Mouse (Mus musculus): ENCODE measurements around the gene Myadml2. TPM values are rescaled to one million over a fixed set of nuclear protein-coding genes. Genes with fewer than 3 reads are reported as not detected.

Gene Myadml2
- polyA plus RNA-seq, 2 experiments, result 0.07 to 0.67 TPM

DNA sequence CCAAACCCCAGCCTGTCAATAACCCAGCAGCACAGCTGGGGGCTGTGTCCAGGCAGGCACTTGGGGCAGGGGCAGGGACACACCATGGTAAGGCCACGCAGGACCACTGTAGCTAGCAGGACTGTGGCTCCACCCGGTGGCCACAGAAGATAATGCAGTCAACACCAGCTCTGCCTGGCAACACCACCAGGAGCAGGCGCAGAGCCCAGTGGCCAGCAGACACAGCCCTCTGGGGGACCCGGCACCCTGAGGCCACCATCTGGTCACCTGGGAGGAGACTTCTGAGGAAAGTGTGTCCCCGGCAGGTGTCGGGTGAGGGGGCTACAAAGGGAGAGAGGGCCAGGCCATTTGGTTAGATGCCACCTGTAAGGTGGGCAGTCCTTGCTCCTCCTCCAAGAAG, 35.2 kb downstream of the Myadml2 start:
- Histone ChIP-seq H3K4me1 (replicated peaks; ENCODE audit: control insufficient read depth in 2 of 2, insufficient read depth in 2 of 2, low read length in 1 of 2) (peaks cover 12 to 21% of the 10 kb centered on the region in 2 experiments), H3K27me3 (ENCODE audit: control insufficient read depth, insufficient read depth, low read length) (peaks cover 4% of the 10 kb centered on the region; the same call in 1 of the 2 replicates), H3K36me3 (replicated peaks; ENCODE audit: control insufficient read depth, insufficient read depth, low read depth) (peaks cover 14% of the 10 kb centered on the region), H3K27ac (no peak overlapping the region), H3K9ac (replicated peaks) (no peak overlapping the region), H3K4me2 (ENCODE audit: low read depth) (no peak overlapping the region), H3K4me3 (ENCODE audit: insufficient read depth in 1 of 2, low read depth in 2 of 2, low read length in 2 of 2) (no peak overlapping the region), H3K9me3 (ENCODE audit: control insufficient read depth, low read length) (no peaks in the 10 kb centered on the region)
- ATAC-seq (ENCODE audit: insufficient read depth) (no peak), DNase-seq (ENCODE audit: low read depth in 3 of 3, low spot score in 3 of 3) (no peak)
- WGBS (ENCODE audit: insufficient replicate concordance), result 51% methylated on average over 6 of the region's 6 CpGs
- TF ChIP-seq CTCF (IDR thresholded peaks at IDR 0.05; ENCODE audit: low read depth), result peak; percentile 98
- TF ChIP-seq EP300 (IDR thresholded peaks at IDR 0.05; ENCODE audit: low read depth), result no peak

DNA sequence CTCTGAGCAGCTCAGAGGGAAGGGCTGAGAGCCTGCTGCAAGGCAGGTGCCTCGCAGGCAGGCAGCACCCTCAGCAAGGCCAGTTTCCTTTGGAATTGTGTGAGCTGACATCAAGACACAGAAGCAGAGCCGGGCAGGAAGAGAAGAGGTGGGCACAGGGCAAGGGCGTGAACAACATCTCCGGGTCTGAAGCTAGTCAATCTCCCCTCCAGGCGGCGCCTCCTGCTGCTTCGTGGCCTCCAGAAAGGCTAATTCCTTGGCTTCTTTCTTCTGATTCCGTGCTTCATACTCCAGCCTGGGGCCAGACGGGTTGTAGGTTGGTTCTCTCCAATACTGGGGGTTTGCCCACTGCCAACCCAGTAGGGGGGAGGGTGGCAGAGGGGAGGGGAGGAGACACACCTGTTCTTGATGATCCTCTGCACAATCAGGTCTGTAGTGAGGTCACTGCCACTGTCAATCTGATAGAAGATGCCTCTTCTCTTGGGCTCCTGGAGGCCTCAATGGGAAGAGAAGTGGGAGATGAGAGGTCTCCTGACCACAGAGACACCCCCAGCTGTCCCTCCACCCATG, 37.4 kb downstream of the Myadml2 start:
- no peak for DNase-seq (ENCODE audit: low read depth in 3 of 3, low spot score in 3 of 3)
- Histone ChIP-seq H3K36me3 (replicated peaks; ENCODE audit: control insufficient read depth, insufficient read depth, low read depth) (peaks cover 14% of the 10 kb centered on the region), H3K9ac (replicated peaks) (no peak overlapping the region), H3K4me3 (ENCODE audit: insufficient read depth in 1 of 2, low read depth in 2 of 2, low read length in 2 of 2) (no peak overlapping the region), H3K27me3 (ENCODE audit: control insufficient read depth, insufficient read depth, low read length) (peaks cover 4% of the 10 kb centered on the region; the same call in 1 of the 2 replicates), H3K27ac (no peak overlapping the region), H3K4me1 (replicated peaks; ENCODE audit: control insufficient read depth in 2 of 2, insufficient read depth in 2 of 2, low read length in 1 of 2) (peaks cover 4 to 9% of the 10 kb centered on the region in 2 experiments; a peak in 3 of 4 replicates), H3K4me2 (ENCODE audit: low read depth) (no peak overlapping the region), H3K9me3 (ENCODE audit: control insufficient read depth, low read length) (no peaks in the 10 kb centered on the region)
- WGBS (ENCODE audit: insufficient replicate concordance), result 77% methylated on average over 9 of the region's 9 CpGs
- no peak for ATAC-seq (ENCODE audit: insufficient read depth)
- TF ChIP-seq EP300 (IDR thresholded peaks at IDR 0.05; ENCODE audit: low read depth) (no peak), CTCF (IDR thresholded peaks at IDR 0.05; ENCODE audit: low read depth) (no peak)

DNA sequence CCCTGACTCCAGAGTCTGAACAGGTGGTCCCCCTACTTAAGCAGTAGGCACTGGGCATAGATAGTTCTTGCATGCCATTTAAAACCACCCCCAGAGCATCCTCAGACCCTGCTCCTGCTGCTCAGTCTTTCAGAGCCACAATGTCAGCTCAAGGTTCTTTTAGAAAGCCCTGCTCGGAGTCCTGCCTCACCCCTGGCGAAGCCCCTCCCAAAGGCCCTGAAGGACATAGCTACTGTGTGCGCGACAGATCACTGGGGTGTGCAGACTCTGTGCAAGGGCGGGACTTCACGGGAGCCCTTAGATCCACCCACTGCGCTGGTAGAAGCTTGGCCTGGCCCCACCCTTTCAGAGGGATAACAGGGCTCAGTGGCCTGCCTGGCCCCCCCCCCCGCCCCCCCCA, 38.7 kb downstream of the Myadml2 start:
- peak; percentile 47 for ATAC-seq (ENCODE audit: insufficient read depth)
- H3K4me3 ChIP-seq (ENCODE audit: insufficient read depth in 1 of 2, low read depth in 2 of 2, low read length in 2 of 2), result no peak overlapping the region
- peaks cover 4 to 9% of the 10 kb centered on the region in 2 experiments; a peak in 3 of 4 replicates for H3K4me1 ChIP-seq (replicated peaks; ENCODE audit: control insufficient read depth in 2 of 2, insufficient read depth in 2 of 2, low read length in 1 of 2)
- H3K9me3 ChIP-seq (ENCODE audit: control insufficient read depth, low read length), result no peaks in the 10 kb centered on the region
- H3K9ac ChIP-seq (replicated peaks), result peak overlapping the region; percentile 34
- H3K4me2 ChIP-seq (ENCODE audit: low read depth), result peak overlapping the region; percentile 50
- no peak for DNase-seq (ENCODE audit: low read depth in 3 of 3, low spot score in 3 of 3)
- H3K27ac ChIP-seq, result no peak overlapping the region
- no peak for TF ChIP-seq CTCF (IDR thresholded peaks at IDR 0.05; ENCODE audit: low read depth)
- no peak for TF ChIP-seq EP300 (IDR thresholded peaks at IDR 0.05; ENCODE audit: low read depth)
- H3K27me3 ChIP-seq (ENCODE audit: control insufficient read depth, insufficient read depth, low read length), result peaks cover 4% of the 10 kb centered on the region; the same call in 1 of the 2 replicates
- peaks cover 25% of the 10 kb centered on the region for H3K36me3 ChIP-seq (replicated peaks; ENCODE audit: control insufficient read depth, insufficient read depth, low read depth)
- 19% methylated on average over 8 of the region's 8 CpGs for WGBS (ENCODE audit: insufficient replicate concordance)

DNA sequence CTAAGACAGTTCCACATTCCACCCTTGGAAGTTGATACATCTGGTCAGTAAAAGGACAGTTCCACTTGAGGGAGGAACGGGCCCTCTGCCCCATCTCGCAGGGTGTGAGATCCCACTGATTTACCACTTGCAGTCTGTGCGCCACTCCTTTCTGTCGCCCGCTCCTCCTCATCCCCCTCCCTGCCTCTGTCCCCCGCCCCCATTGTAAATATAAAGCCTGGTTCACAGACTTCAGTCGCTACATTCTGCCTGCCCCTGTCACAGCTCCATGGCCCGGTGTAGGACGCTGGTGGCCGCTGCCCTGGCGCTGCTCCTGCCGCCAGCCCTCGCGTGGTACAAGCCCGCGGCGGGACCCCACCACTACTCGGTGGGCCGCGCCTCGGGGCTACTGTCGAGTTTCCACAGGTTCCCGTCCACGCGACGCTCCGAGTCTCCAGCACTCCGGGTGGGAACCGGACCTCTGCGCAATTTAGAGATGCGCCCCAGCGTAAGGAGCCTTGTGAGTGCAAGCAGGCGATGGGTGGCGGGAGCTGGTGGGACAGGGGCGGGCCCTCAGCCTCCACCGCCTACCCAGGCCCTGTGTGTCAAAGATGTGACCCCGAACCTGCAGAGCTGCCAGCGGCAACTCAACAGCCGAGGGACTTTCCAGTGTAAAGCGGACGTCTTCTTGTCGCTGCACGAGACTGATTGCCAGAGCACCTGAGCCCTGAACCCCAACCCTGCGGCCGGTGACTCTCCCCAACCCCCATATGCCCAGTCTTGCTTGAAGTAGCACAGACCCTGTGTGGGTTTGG, 39.5 kb downstream of the Myadml2 start, which contains the start of gene Npb:
Gene Npb, plus strand, starts transcription at position 237 of the 794 bp plus-strand sequence.
- H3K4me3 ChIP-seq (ENCODE audit: insufficient read depth in 1 of 2, low read depth in 2 of 2, low read length in 2 of 2), result peak within 1 kb of the TSS in 1 of 2 experiments; percentile 34; a peak in 2 of 4 replicates
- peaks cover 8 to 16% of the 10 kb centered on the region in 2 experiments; a peak in 3 of 4 replicates for H3K4me1 ChIP-seq (replicated peaks; ENCODE audit: control insufficient read depth in 2 of 2, insufficient read depth in 2 of 2, low read length in 1 of 2)

DNA sequence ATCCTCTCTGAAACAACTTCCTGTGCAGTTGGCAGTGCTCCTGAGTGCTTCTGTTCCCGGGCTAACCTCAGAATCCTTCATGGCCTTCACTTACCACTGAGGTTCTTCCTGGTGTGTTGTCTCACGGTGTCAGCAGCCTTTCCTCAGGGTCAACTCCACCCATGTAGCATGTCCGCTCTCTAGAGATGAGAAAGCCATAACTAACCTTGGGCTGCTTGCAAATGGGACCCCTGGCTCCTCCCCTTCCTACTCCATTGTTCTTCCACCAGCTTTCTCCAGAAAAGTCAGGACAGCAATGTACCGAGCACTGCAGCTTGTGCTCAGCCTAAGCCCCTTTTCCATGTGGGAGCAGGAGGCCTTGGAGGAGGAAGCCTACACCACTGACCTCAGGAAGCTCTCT, 41.2 kb downstream of the Myadml2 start:
- H3K27ac ChIP-seq, result no peak overlapping the region
- no peak for ATAC-seq (ENCODE audit: insufficient read depth)

More for the DNA sequence above, 39.5 kb downstream of the Myadml2 start, which contains the start of gene Npb:
- peaks cover 4% of the 10 kb centered on the region; the same call in 1 of the 2 replicates for H3K27me3 ChIP-seq (ENCODE audit: control insufficient read depth, insufficient read depth, low read length)
- peak within 1 kb of the TSS; percentile 50 for H3K4me2 ChIP-seq (ENCODE audit: low read depth)
- ATAC-seq (ENCODE audit: insufficient read depth) (0 out of 2 replicates have a peak, but pooled peaks have one; percentile 1), DNase-seq (ENCODE audit: low read depth in 3 of 3, low spot score in 3 of 3) (no peak)
- peak within 1 kb of the TSS; percentile 34 for H3K9ac ChIP-seq (replicated peaks)
- peaks cover 29% of the 10 kb centered on the region for H3K36me3 ChIP-seq (replicated peaks; ENCODE audit: control insufficient read depth, insufficient read depth, low read depth)
- TF ChIP-seq CTCF (IDR thresholded peaks at IDR 0.05; ENCODE audit: low read depth), result no peak
- no peak for TF ChIP-seq EP300 (IDR thresholded peaks at IDR 0.05; ENCODE audit: low read depth)
- 16% methylated on average over 45 of the region's 45 CpGs for WGBS (ENCODE audit: insufficient replicate concordance)
- H3K9me3 ChIP-seq (ENCODE audit: control insufficient read depth, low read length), result no peaks in the 10 kb centered on the region
- H3K27ac ChIP-seq, result no peak within 1 kb of the TSS

More for the DNA sequence above, 41.2 kb downstream of the Myadml2 start:
- WGBS (ENCODE audit: insufficient replicate concordance), result 62% methylated on average over 4 of the region's 4 CpGs
- Histone ChIP-seq H3K4me2 (ENCODE audit: low read depth) (no peak overlapping the region), H3K4me3 (ENCODE audit: insufficient read depth in 1 of 2, low read depth in 2 of 2, low read length in 2 of 2) (no peak overlapping the region), H3K9ac (replicated peaks) (no peak overlapping the region), H3K4me1 (replicated peaks; ENCODE audit: control insufficient read depth in 2 of 2, insufficient read depth in 2 of 2, low read length in 1 of 2) (peaks cover 8 to 24% of the 10 kb centered on the region in 2 experiments), H3K36me3 (replicated peaks; ENCODE audit: control insufficient read depth, insufficient read depth, low read depth) (peaks cover 26% of the 10 kb centered on the region), H3K9me3 (ENCODE audit: control insufficient read depth, low read length) (no peaks in the 10 kb centered on the region), H3K27me3 (ENCODE audit: control insufficient read depth, insufficient read depth, low read length) (peaks cover 4% of the 10 kb centered on the region; the same call in 1 of the 2 replicates)
- TF ChIP-seq CTCF (IDR thresholded peaks at IDR 0.05; ENCODE audit: low read depth), result no peak
- DNase-seq (ENCODE audit: low read depth in 3 of 3, low spot score in 3 of 3), result no peak

Data from liver, embryonic 14.5 days (tissue).